Mouse (Mus musculus) spleen, postnatal 4 days (tissue): Measurements from ENCODE around the gene Trat1.

ENCODE experiments used
- DNase-seq, 2 experiments: peaks; one replicate each; pipeline ENCODE4 v3.0.0; 2022; ENCODE audit warnings: low spot score in 2 of 2

Gene Trat1

GRCm38 (mm10) chr16:48719679-48720078 is 52.1 kb downstream of the Trat1 start:
- no peak for DNase-seq

- DNase-seq = no peak
These were observed 55.5 kb downstream of the Trat1 start for GRCm38 (mm10) chr16:48716343-48716742.

- DNase-seq = no peak
These were observed 69.9 kb downstream of the Trat1 start for GRCm38 (mm10) chr16:48701896-48702295.
